Mouse (Mus musculus): Measurements from ENCODE around the gene Osgep.
"Not testable (repeated sequence)": the region's sequence is repeated elsewhere in the genome, so short reads cannot be mapped to it uniquely, and the experiment has no call there.

The Osgep gene

GRCm38 (mm10) chr14:50924281-50925064 lies at the start of gene Osgep, which contains the start of gene Apex1:
Osgep (minus strand) TSS chr14:50924893.
Apex1 (plus strand) TSS chr14:50924968.
- peak; percentile 94 to 97 for DNase-seq (ENCODE audit: low spot score in 2 of 2)

- no peak for DNase-seq (ENCODE audit: low spot score in 2 of 2)
Observed at GRCm38 (mm10) chr14:50973700-50974099, 49.0 kb upstream of the Osgep start.

- not testable (repeated sequence) for DNase-seq (ENCODE audit: low spot score in 2 of 2)
Observed at GRCm38 (mm10) chr14:50973054-50973453, 48.4 kb upstream of the Osgep start.

- no peak for DNase-seq (ENCODE audit: low spot score in 2 of 2)
Observed at GRCm38 (mm10) chr14:50970822-50971221, 46.1 kb upstream of the Osgep start.

- DNase-seq (ENCODE audit: low spot score in 2 of 2): peak in 1 of 2 experiments; percentile 20
Observed at GRCm38 (mm10) chr14:50969558-50970544, 45.2 kb upstream of the Osgep start.

- no peak for DNase-seq (ENCODE audit: low spot score in 2 of 2)
Observed at GRCm38 (mm10) chr14:50969041-50969440, 44.3 kb upstream of the Osgep start.

- no peak for DNase-seq (ENCODE audit: low spot score in 2 of 2)
Observed at GRCm38 (mm10) chr14:50968216-50968980, 43.7 kb upstream of the Osgep start.

- DNase-seq (ENCODE audit: low spot score in 2 of 2): not testable (repeated sequence)
Observed at GRCm38 (mm10) chr14:50958289-50958995, 33.7 kb upstream of the Osgep start.

- not testable (repeated sequence) for DNase-seq (ENCODE audit: low spot score in 2 of 2)
Observed at GRCm38 (mm10) chr14:50957146-50957545, 32.5 kb upstream of the Osgep start.

GRCm38 (mm10) chr14:50956724-50957123 lies 32.0 kb upstream of the Osgep start:
- DNase-seq (ENCODE audit: low spot score in 2 of 2): not testable (repeated sequence)

GRCm38 (mm10) chr14:50955942-50956508 lies 31.3 kb upstream of the Osgep start, which contains the start of gene Pnp2:
Pnp2 (plus strand) TSS chr14:50955992.
- DNase-seq (ENCODE audit: low spot score in 2 of 2): peak in 1 of 2 experiments; percentile 65

- DNase-seq (ENCODE audit: low spot score in 2 of 2): no peak
Observed at GRCm38 (mm10) chr14:50955487-50955886, 30.8 kb upstream of the Osgep start.

- not testable (repeated sequence) for DNase-seq (ENCODE audit: low spot score in 2 of 2)
Observed at GRCm38 (mm10) chr14:50945526-50945925, 20.8 kb upstream of the Osgep start.

- DNase-seq (ENCODE audit: low spot score in 2 of 2): not testable (repeated sequence)
Observed at GRCm38 (mm10) chr14:50945081-50945480, 20.4 kb upstream of the Osgep start.

- not testable (repeated sequence) for DNase-seq (ENCODE audit: low spot score in 2 of 2)
Observed at GRCm38 (mm10) chr14:50944668-50945033, 20.0 kb upstream of the Osgep start.

- DNase-seq (ENCODE audit: low spot score in 2 of 2): peak; percentile 74 to 89
Observed at GRCm38 (mm10) chr14:50943932-50944667, 19.4 kb upstream of the Osgep start, which contains the start of gene Gm49342. Gm49342 (plus strand) TSS chr14:50944517.

- no peak for DNase-seq (ENCODE audit: low spot score in 2 of 2)
Observed at GRCm38 (mm10) chr14:50938940-50939339, 14.2 kb upstream of the Osgep start.

GRCm38 (mm10) chr14:50938119-50938908 lies 13.6 kb upstream of the Osgep start:
- no peak for DNase-seq (ENCODE audit: low spot score in 2 of 2)

- DNase-seq (ENCODE audit: low spot score in 2 of 2): no peak
Observed at GRCm38 (mm10) chr14:50936649-50937048, 12.0 kb upstream of the Osgep start.
